Mouse (Mus musculus): ENCODE measurements at regions not wholly inside any gene's neighbourhood (a gene's known extent, or its start where the extent isn't known, plus 50 kb on each side); places are given as distances from the start of the nearest gene placed in this dataset.

DNA sequence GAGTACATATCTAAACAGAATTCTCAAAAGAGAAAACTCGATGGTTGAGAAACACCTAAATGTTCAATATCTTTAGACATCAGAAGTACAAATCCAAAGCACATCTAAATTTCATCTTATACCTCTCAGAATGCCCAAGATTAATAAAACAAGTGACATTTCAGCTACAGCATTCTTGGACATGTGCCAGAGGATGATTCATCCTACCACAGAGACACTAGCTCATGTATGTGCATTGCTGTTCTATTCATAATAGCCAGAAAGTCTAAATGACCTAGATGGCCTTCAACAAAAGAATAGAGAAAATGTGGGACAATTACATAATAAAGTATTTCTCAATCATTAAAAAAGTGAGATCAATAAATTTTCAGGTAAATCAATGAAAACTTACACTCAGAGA is 146.6 kb upstream of the Nat3 start:
- no peak for ATAC-seq (ENCODE audit: insufficient read depth, low FRiP score, low read depth)
- H3K9me3 ChIP-seq = no peaks in the 10 kb centered on the region
- H3K27me3 ChIP-seq (replicated peaks) = no peaks in the 10 kb centered on the region
- no peak overlapping the region for H3K4me3 ChIP-seq (replicated peaks)
- H3K9ac ChIP-seq = no peak overlapping the region
- no peak overlapping the region for H3K27ac ChIP-seq
- no peaks in the 10 kb centered on the region for H3K4me1 ChIP-seq
- whole genome bisulfite sequencing = 86% methylated on average over 1 of the region's 1 CpGs
- no peak overlapping the region for H3K4me2 ChIP-seq
- H3K36me3 ChIP-seq = no peaks in the 10 kb centered on the region

- ATAC-seq (ENCODE audit: insufficient read depth, low FRiP score, low read depth) = 0 out of 2 replicates have a peak, but pooled peaks have one; percentile 22
- no peak overlapping the region for H3K4me2 ChIP-seq
- no peak overlapping the region for H3K9ac ChIP-seq
- H3K27me3 ChIP-seq (replicated peaks) = no peaks in the 10 kb centered on the region
- no peaks in the 10 kb centered on the region for H3K36me3 ChIP-seq
- no peak overlapping the region for H3K4me3 ChIP-seq (replicated peaks)
- no peaks in the 10 kb centered on the region for H3K9me3 ChIP-seq
- WGBS = 39% methylated on average over 10 of the region's 10 CpGs
- no peak overlapping the region for H3K27ac ChIP-seq
- H3K4me1 ChIP-seq = no peaks in the 10 kb centered on the region
Measured at GRCm38 (mm10) chr8:67405947-67406346, 117.7 kb upstream of the Nat3 start.

DNA sequence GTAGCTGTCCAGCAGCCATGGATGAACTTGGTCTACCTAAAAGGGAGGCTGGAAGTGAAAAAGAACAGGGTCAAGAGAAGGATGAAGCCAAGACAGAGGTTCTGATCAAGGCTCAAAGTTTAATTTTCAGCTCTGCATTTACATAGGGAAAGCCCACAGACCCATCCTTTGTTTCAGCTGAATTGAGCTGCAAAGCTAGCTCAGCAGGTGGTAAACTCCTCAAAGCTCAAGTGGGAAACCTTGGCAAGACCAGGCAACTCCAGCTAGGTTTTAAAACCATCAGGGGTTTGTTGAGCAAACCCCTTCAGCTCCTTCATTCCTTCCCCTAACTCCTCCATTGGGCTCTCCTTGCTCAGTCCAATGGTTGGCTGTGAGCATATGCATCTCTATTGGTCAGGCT is 108.8 kb upstream of the Nat3 start:
- Histone ChIP-seq H3K9me3 (no peaks in the 10 kb centered on the region), H3K4me2 (no peak overlapping the region), H3K4me3 (replicated peaks) (no peak overlapping the region), H3K27me3 (replicated peaks) (no peaks in the 10 kb centered on the region), H3K9ac (no peak overlapping the region), H3K36me3 (no peaks in the 10 kb centered on the region), H3K4me1 (no peaks in the 10 kb centered on the region), H3K27ac (no peak overlapping the region)
- no peak for ATAC-seq (ENCODE audit: insufficient read depth, low FRiP score, low read depth)

GRCm38 (mm10) chr8:67422521-67422920 is 101.1 kb upstream of the Nat3 start:
- H3K36me3 ChIP-seq = no peaks in the 10 kb centered on the region
- no peak overlapping the region for H3K27ac ChIP-seq
- no peak overlapping the region for H3K4me2 ChIP-seq
- no peaks in the 10 kb centered on the region for H3K4me1 ChIP-seq
- 74% methylated on average over 2 of the region's 2 CpGs for WGBS
- H3K27me3 ChIP-seq (replicated peaks) = no peaks in the 10 kb centered on the region
- H3K9ac ChIP-seq = no peak overlapping the region
- no peak overlapping the region for H3K4me3 ChIP-seq (replicated peaks)
- ATAC-seq (ENCODE audit: insufficient read depth, low FRiP score, low read depth) = no peak
- H3K9me3 ChIP-seq = no peaks in the 10 kb centered on the region

All from stomach, embryonic 15.5 days (tissue).